Mouse (Mus musculus): Measurements from ENCODE around the gene Il2rb. TPM values are rescaled to one million over a fixed set of nuclear protein-coding genes. Genes with fewer than 3 reads are reported as not detected.

Il2rb gene
- polyA plus RNA-seq, 1 experiment from 2014 or later = 0.12 TPM

GRCm38 (mm10) chr15:78438505-78438904 is 56.6 kb downstream of the Il2rb start:
- Histone ChIP-seq H3K4me3 (replicated peaks) (no peak overlapping the region), H3K27ac (replicated peaks) (no peak overlapping the region), H3K4me1 (peaks cover 26% of the 10 kb centered on the region), H3K36me3 (peaks cover 22% of the 10 kb centered on the region), H3K9me3 (replicated peaks) (no peaks in the 10 kb centered on the region), H3K4me2 (no peak overlapping the region), H3K9ac (replicated peaks) (no peak overlapping the region), H3K27me3 (replicated peaks) (no peaks in the 10 kb centered on the region)
- ATAC-seq (ENCODE audit: low FRiP score) = no peak
- WGBS = 61% methylated on average over 8 of the region's 8 CpGs

- Histone ChIP-seq H3K9me3 (replicated peaks) (no peaks in the 10 kb centered on the region), H3K4me2 (no peak overlapping the region), H3K27me3 (replicated peaks) (no peaks in the 10 kb centered on the region), H3K4me1 (peaks cover 26% of the 10 kb centered on the region), H3K9ac (replicated peaks) (no peak overlapping the region), H3K36me3 (peaks cover 27% of the 10 kb centered on the region), H3K4me3 (replicated peaks) (no peak overlapping the region), H3K27ac (replicated peaks) (no peak overlapping the region)
- no peak for ATAC-seq (ENCODE audit: low FRiP score)
- WGBS = 39% methylated on average over 4 of the region's 4 CpGs
These were observed 57.1 kb downstream of the Il2rb start for GRCm38 (mm10) chr15:78438018-78438394.

GRCm38 (mm10) chr15:78437237-78438017 is 57.6 kb downstream of the Il2rb start:
- Histone ChIP-seq H3K9ac (replicated peaks) (no peak overlapping the region), H3K4me1 (peaks cover 26% of the 10 kb centered on the region), H3K27ac (replicated peaks) (peak overlapping the region; percentile 19; the same call in 1 of the 2 replicates), H3K4me2 (peak overlapping the region; percentile 53), H3K4me3 (replicated peaks) (peak overlapping the region; percentile 20; the same call in 1 of the 2 replicates), H3K27me3 (replicated peaks) (no peaks in the 10 kb centered on the region), H3K9me3 (replicated peaks) (no peaks in the 10 kb centered on the region), H3K36me3 (peaks cover 31% of the 10 kb centered on the region)
- 20% methylated on average over 23 of the region's 23 CpGs for WGBS
- 0 out of 2 replicates have a peak, but pooled peaks have one; percentile 6 for ATAC-seq (ENCODE audit: low FRiP score)

GRCm38 (mm10) chr15:78436380-78437192 is 58.5 kb downstream of the Il2rb start:
- H3K4me3 ChIP-seq (replicated peaks) = peak overlapping the region; percentile 20
- peaks cover 38% of the 10 kb centered on the region for H3K36me3 ChIP-seq
- no peaks in the 10 kb centered on the region for H3K27me3 ChIP-seq (replicated peaks)
- peak overlapping the region; percentile 19 for H3K27ac ChIP-seq (replicated peaks)
- peak overlapping the region; percentile 34 for H3K9ac ChIP-seq (replicated peaks)
- 11% methylated on average over 31 of the region's 32 CpGs for WGBS
- H3K4me2 ChIP-seq = peak overlapping the region; percentile 53
- peaks cover 28% of the 10 kb centered on the region for H3K4me1 ChIP-seq
- peak; percentile 27; the same call in 1 of the 2 replicates for ATAC-seq (ENCODE audit: low FRiP score)
- H3K9me3 ChIP-seq (replicated peaks) = no peaks in the 10 kb centered on the region

GRCm38 (mm10) chr15:78435681-78436080 is 59.4 kb downstream of the Il2rb start:
- no peak overlapping the region for H3K27ac ChIP-seq (replicated peaks)
- ATAC-seq (ENCODE audit: low FRiP score) = no peak
- no peak overlapping the region for H3K9ac ChIP-seq (replicated peaks)
- 74% methylated on average over 11 of the region's 11 CpGs for WGBS
- H3K9me3 ChIP-seq (replicated peaks) = no peaks in the 10 kb centered on the region
- H3K4me2 ChIP-seq = no peak overlapping the region
- H3K36me3 ChIP-seq = peaks cover 45% of the 10 kb centered on the region
- peaks cover 36% of the 10 kb centered on the region for H3K4me1 ChIP-seq
- no peak overlapping the region for H3K4me3 ChIP-seq (replicated peaks)
- no peaks in the 10 kb centered on the region for H3K27me3 ChIP-seq (replicated peaks)

- H3K36me3 ChIP-seq = peaks cover 48% of the 10 kb centered on the region
- H3K9me3 ChIP-seq (replicated peaks) = no peaks in the 10 kb centered on the region
- H3K4me1 ChIP-seq = peaks cover 43% of the 10 kb centered on the region
- H3K4me3 ChIP-seq (replicated peaks) = no peak overlapping the region
- H3K4me2 ChIP-seq = no peak overlapping the region
- WGBS = 30% methylated on average over 6 of the region's 6 CpGs
- ATAC-seq (ENCODE audit: low FRiP score) = no peak
- H3K27me3 ChIP-seq (replicated peaks) = no peaks in the 10 kb centered on the region
- H3K27ac ChIP-seq (replicated peaks) = no peak overlapping the region
- H3K9ac ChIP-seq (replicated peaks) = no peak overlapping the region
These were observed 60.1 kb downstream of the Il2rb start for GRCm38 (mm10) chr15:78434896-78435520.

GRCm38 (mm10) chr15:78431541-78432121 is 63.4 kb downstream of the Il2rb start:
- H3K9me3 ChIP-seq (replicated peaks) = no peaks in the 10 kb centered on the region
- no peak overlapping the region for H3K27ac ChIP-seq (replicated peaks)
- H3K27me3 ChIP-seq (replicated peaks) = no peaks in the 10 kb centered on the region
- no peak overlapping the region for H3K4me2 ChIP-seq
- H3K4me3 ChIP-seq (replicated peaks) = no peak overlapping the region
- ATAC-seq (ENCODE audit: low FRiP score) = no peak
- no peak overlapping the region for H3K9ac ChIP-seq (replicated peaks)
- H3K36me3 ChIP-seq = peaks cover 43% of the 10 kb centered on the region
- peaks cover 45% of the 10 kb centered on the region for H3K4me1 ChIP-seq
- 81% methylated on average over 7 of the region's 7 CpGs for WGBS

- no peak for ATAC-seq (ENCODE audit: low FRiP score)
- no peaks in the 10 kb centered on the region for H3K9me3 ChIP-seq (replicated peaks)
- H3K36me3 ChIP-seq = peaks cover 43% of the 10 kb centered on the region
- H3K27me3 ChIP-seq (replicated peaks) = no peaks in the 10 kb centered on the region
- 85% methylated on average over 10 of the region's 10 CpGs for WGBS
- peaks cover 38% of the 10 kb centered on the region for H3K4me1 ChIP-seq
- H3K4me3 ChIP-seq (replicated peaks) = no peak overlapping the region
- H3K27ac ChIP-seq (replicated peaks) = peak overlapping the region; percentile 41; the same call in 1 of the 2 replicates
- no peak overlapping the region for H3K9ac ChIP-seq (replicated peaks)
- H3K4me2 ChIP-seq = no peak overlapping the region
These were observed 64.2 kb downstream of the Il2rb start for GRCm38 (mm10) chr15:78430874-78431273.

- H3K4me2 ChIP-seq = peak overlapping the region; percentile 85
- no peaks in the 10 kb centered on the region for H3K27me3 ChIP-seq (replicated peaks)
- peak overlapping the region; percentile 69 for H3K9ac ChIP-seq (replicated peaks)
- peaks cover 35% of the 10 kb centered on the region for H3K4me1 ChIP-seq
- peak overlapping the region; percentile 69 for H3K27ac ChIP-seq (replicated peaks)
- WGBS = 88% methylated on average over 13 of the region's 13 CpGs
- H3K4me3 ChIP-seq (replicated peaks) = peak overlapping the region; percentile 58
- ATAC-seq (ENCODE audit: low FRiP score) = no peak
- peaks cover 38% of the 10 kb centered on the region for H3K36me3 ChIP-seq
- no peaks in the 10 kb centered on the region for H3K9me3 ChIP-seq (replicated peaks)
These were observed 65.0 kb downstream of the Il2rb start for GRCm38 (mm10) chr15:78429871-78430622.
